Mouse (Mus musculus) urinary bladder, adult 2 months (tissue): ENCODE results near the gene Rhox6. TPM values are rescaled to one million over a fixed set of nuclear protein-coding genes. Genes with fewer than 3 reads are reported as not detected.
"Not testable (repeated sequence)": the region's sequence is repeated elsewhere in the genome, so short reads cannot be mapped to it uniquely, and the experiment has no call there.

ENCODE experiments used
- DNase-seq: peaks from one replicate; pipeline ENCODE4 v3.0.0; 2022; ENCODE audit warnings: low spot score
- polyA plus RNA-seq: library from polyadenylated mRNA; depleted of rRNA; stranded (reverse); fragments of >200 nt; gene quantifications from 2 replicates; pipeline ENCODE4 v1.2.3, GENCODE M21; 2012; rRNA removed

Rhox6 gene
- 0.06 TPM in 1 of 2 replicates, not detected in the other for polyA plus RNA-seq

GRCm38 (mm10) chrX:37826610-37827009, at the start of gene Rhox6:
Gene Rhox6, plus strand, starts transcription at chrX:37826910.
- not testable (repeated sequence) for DNase-seq

GRCm38 (mm10) chrX:37807286-37808080, 19.2 kb upstream of the Rhox6 start:
- DNase-seq: no peak

- DNase-seq: no peak
These were observed 17.3 kb upstream of the Rhox6 start for GRCm38 (mm10) chrX:37809396-37809795.

GRCm38 (mm10) chrX:37811179-37811578, 15.5 kb upstream of the Rhox6 start:
- DNase-seq: no peak

GRCm38 (mm10) chrX:37815665-37816064, 11.0 kb upstream of the Rhox6 start:
- DNase-seq: no peak

GRCm38 (mm10) chrX:37831386-37831785, 4.7 kb downstream of the Rhox6 start, which contains the start of gene Rhox7a:
Gene Rhox7a, plus strand, starts transcription at chrX:37831686.
- not testable (repeated sequence) for DNase-seq

GRCm38 (mm10) chrX:37871641-37872040, 44.9 kb downstream of the Rhox6 start:
- DNase-seq: no peak

- no peak for DNase-seq
These were observed 52.1 kb downstream of the Rhox6 start, which contains the start of gene Rhox8 for GRCm38 (mm10) chrX:37878844-37879243. Gene Rhox8, minus strand, starts transcription at chrX:37878944.

Other genes starting within 250 kb of the Rhox6 start
- not detected in 2 replicates for gene Rhox3f, start 245.9 kb upstream of the Rhox6 start, polyA plus RNA-seq
- not detected in 2 replicates for gene Rhox4f, start 219.2 kb upstream of the Rhox6 start, polyA plus RNA-seq
- not detected in 2 replicates for gene Rhox3g, start 198.3 kb upstream of the Rhox6 start, polyA plus RNA-seq
- not detected in 2 replicates for gene Rhox2g, start 183.4 kb upstream of the Rhox6 start, polyA plus RNA-seq
- gene Rhox4g, start 175.6 kb upstream of the Rhox6 start, polyA plus RNA-seq: not detected in 2 replicates
- gene Rhox3h, start 158.1 kb upstream of the Rhox6 start, polyA plus RNA-seq: not detected in 2 replicates
- not detected in 2 replicates for gene Rhox2h, start 153.6 kb upstream of the Rhox6 start, polyA plus RNA-seq
- gene Rhox5, start 22.1 kb upstream of the Rhox6 start, polyA plus RNA-seq: 8.6 and 9.8 TPM in 2 replicates
- gene Rhox7a, start 4.8 kb downstream of the Rhox6 start, polyA plus RNA-seq: 0.19 and 0.67 TPM in 2 replicates
- gene Rhox8, start 52.0 kb downstream of the Rhox6 start, polyA plus RNA-seq: 0.09 TPM in 1 of 2 replicates, not detected in the other
- 0.06 and 0.10 TPM in 2 replicates for gene Rhox7b, start 70.3 kb downstream of the Rhox6 start, polyA plus RNA-seq
- gene Rhox9, start 74.9 kb downstream of the Rhox6 start, polyA plus RNA-seq: not detected in 2 replicates
- gene Btg1-ps1, start 191.9 kb downstream of the Rhox6 start, polyA plus RNA-seq: not detected in 2 replicates
- gene Btg1-ps2, start 216.2 kb downstream of the Rhox6 start, polyA plus RNA-seq: not detected in 2 replicates
- not detected in 2 replicates for gene Rhox10, start 239.6 kb downstream of the Rhox6 start, polyA plus RNA-seq